Mouse (Mus musculus) megakaryocyte progenitor cell, adult 5-6 weeks (primary cell): ENCODE measurements around the gene Ttll1. TPM values are rescaled to one million over a fixed set of nuclear protein-coding genes. Genes with fewer than 3 reads are reported as not detected.

Experiments used
- ATAC-seq: replicated peaks from 2 replicates; pipeline ENCODE4 v1.8.0; 2016; ENCODE audit warnings: mild to moderate bottlenecking, moderate TSS enrichment, inconsistent platforms; ENCODE audit not compliant: poor library complexity
- total RNA-seq, 2 experiments: library from RNA; stranded (forward) in 1 of 2; stranded (reverse) in 1 of 2; fragments of 157-497, 149-512 nt in 1 of 2; fragments of 200-1000 nt in 1 of 2; gene quantifications; 2 replicates each; pipeline versions ENCODE4 v1.2.3 to v1.2.4; 2015 to 2017

The Ttll1 gene
- total RNA-seq, 2 experiments from 2014 or later, result 2.0 to 6.2 TPM

- no peak for ATAC-seq
Measured at GRCm38 (mm10) chr15:83460891-83461290, 49.8 kb downstream of the Ttll1 start.

GRCm38 (mm10) chr15:83457541-83457940 is 53.2 kb downstream of the Ttll1 start:
- no peak for ATAC-seq

GRCm38 (mm10) chr15:83455637-83456036 is 55.1 kb downstream of the Ttll1 start:
- ATAC-seq, result no peak

- ATAC-seq, result no peak
Measured at GRCm38 (mm10) chr15:83455034-83455433, 55.7 kb downstream of the Ttll1 start.

- ATAC-seq, result no peak
Measured at GRCm38 (mm10) chr15:83454419-83454818, 56.3 kb downstream of the Ttll1 start.

- ATAC-seq, result no peak
Measured at GRCm38 (mm10) chr15:83453879-83454278, 56.8 kb downstream of the Ttll1 start.

GRCm38 (mm10) chr15:83452219-83452760 is 58.4 kb downstream of the Ttll1 start:
- no peak for ATAC-seq

- ATAC-seq, result peak; percentile 57
Measured at GRCm38 (mm10) chr15:83451621-83452210, 59.0 kb downstream of the Ttll1 start.

- no peak for ATAC-seq
Measured at GRCm38 (mm10) chr15:83450007-83450406, 60.7 kb downstream of the Ttll1 start.

GRCm38 (mm10) chr15:83448646-83449045 is 62.0 kb downstream of the Ttll1 start:
- ATAC-seq, result peak; percentile 69

- ATAC-seq, result no peak
Measured at GRCm38 (mm10) chr15:83447791-83448544, 62.7 kb downstream of the Ttll1 start.

- no peak for ATAC-seq
Measured at GRCm38 (mm10) chr15:83445908-83446307, 64.8 kb downstream of the Ttll1 start.

GRCm38 (mm10) chr15:83445383-83445782 is 65.3 kb downstream of the Ttll1 start:
- no peak for ATAC-seq

GRCm38 (mm10) chr15:83444425-83444824 is 66.3 kb downstream of the Ttll1 start:
- ATAC-seq, result no peak

GRCm38 (mm10) chr15:83442495-83443037 is 68.1 kb downstream of the Ttll1 start:
- ATAC-seq, result peak; percentile 82

- no peak for ATAC-seq
Measured at GRCm38 (mm10) chr15:83440726-83441125, 70.0 kb downstream of the Ttll1 start.

GRCm38 (mm10) chr15:83436541-83436940 is 74.2 kb downstream of the Ttll1 start:
- no peak for ATAC-seq

GRCm38 (mm10) chr15:83435324-83436090 is 75.2 kb downstream of the Ttll1 start:
- ATAC-seq, result no peak

- ATAC-seq, result no peak
Measured at GRCm38 (mm10) chr15:83434692-83435091, 76.0 kb downstream of the Ttll1 start.
